Mouse (Mus musculus): Measurements from ENCODE around the gene Spred3.
"Not testable (repeated sequence)": the region's sequence is repeated elsewhere in the genome, so short reads cannot be mapped to it uniquely, and the experiment has no call there.

Gene Spred3

DNA sequence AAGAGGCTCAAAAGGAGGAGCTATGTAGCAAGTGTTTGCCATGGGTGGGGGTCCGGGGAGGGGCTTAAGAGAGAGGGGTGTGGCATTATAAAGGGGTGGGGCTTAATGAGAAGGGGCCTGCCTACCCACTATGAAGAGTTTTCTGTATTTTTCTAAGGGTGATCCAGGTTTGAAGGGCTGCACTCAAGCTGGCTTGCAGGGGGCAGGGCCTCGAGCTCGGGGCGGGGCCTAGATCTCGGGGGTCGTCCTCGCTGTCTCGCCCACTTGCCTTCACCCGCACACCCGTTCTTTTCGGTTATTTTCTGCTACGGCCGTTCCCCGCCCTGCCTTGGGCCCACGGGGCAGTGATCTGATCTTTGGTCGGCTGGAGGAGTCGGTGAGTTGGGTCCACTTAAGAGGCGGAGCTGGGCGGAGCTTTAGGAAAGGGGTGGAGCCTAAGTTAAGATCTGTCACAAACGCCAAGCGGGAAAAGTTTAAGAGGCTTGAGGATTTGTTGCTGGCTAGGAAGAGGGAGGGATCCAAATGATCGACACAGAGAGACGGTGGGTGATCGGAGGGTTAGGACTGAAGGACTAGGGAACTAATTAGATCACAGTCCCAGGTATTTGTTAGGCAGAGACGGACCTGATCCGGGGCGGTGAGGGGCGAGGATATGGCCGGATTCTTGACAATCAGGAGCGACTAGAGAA lies at the start of gene Spred3, which contains the start of gene Ggn:
Spred3 (minus strand) TSS at position 346 of the 689 bp plus-strand sequence.
Ggn (plus strand) TSS at position 145 of the 689 bp plus-strand sequence.
- peak; percentile 85 for DNase-seq (ENCODE audit: extremely low spot score)

DNA sequence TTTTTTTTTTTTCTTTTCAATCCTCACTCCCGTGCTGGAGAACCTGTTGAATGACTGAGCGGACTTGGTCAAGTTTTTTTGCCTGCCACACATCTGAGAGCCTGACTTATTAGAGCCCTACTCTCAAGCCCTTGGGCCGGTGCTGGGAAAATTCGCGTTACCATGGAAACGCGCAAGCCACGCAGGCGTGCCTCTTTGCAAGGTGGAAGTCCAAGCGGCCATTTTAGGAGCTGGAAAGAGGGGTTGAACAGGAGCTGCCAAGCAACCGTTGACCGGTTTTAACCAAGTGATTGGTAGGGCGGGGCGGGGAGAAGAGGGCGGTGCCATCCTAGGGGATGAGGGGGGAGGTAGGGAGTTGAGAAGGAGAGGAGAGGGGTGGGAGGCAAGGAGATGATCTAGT lies 44.6 kb upstream of the Spred3 start:
- DNase-seq (ENCODE audit: extremely low spot score) = no peak

DNA sequence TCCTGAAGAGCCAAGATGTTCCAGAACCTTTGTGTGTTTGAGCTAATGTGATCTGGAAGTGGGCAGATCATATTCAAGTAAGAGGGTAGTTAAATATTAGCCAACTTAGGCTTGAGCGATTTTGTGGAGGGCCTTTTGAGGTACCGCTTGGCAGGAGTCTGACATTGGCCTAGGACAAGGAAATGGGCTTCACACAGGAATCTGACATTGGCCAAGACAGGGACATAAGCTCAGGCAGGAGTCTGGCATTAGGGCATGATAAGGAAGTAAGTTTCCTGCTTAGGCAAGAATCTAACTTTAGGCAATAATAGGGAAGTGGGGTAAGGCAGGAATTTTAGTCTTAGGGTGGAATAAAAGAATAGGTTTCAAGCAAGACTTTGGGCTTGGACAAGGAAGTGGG lies 44.0 kb upstream of the Spred3 start:
- DNase-seq (ENCODE audit: extremely low spot score) = no peak

DNA sequence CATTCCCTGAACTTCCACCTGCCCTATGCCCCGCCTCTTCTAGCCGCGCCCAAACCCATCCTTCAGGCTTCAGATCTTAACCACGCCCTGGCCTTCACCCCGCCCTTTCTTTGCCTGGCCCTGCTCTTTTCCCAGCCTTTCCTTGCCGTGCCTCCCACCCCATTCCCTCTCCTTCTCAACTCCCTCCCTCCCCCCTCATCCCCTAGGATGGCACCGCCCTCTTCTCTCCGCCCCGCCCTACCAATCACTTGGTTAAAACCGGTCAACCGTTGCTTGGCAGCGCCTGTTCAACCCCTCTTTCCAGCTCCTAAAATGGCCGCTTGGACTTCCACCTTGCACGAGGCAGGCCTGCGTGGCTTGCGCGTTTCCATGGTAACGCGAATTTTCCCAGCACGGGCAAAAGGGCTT lies 43.5 kb upstream of the Spred3 start, which contains the start of gene Catsperg1:
Catsperg1 (minus strand) TSS at position 361 of the 408 bp plus-strand sequence.
- peak; percentile 85 for DNase-seq (ENCODE audit: extremely low spot score)

DNA sequence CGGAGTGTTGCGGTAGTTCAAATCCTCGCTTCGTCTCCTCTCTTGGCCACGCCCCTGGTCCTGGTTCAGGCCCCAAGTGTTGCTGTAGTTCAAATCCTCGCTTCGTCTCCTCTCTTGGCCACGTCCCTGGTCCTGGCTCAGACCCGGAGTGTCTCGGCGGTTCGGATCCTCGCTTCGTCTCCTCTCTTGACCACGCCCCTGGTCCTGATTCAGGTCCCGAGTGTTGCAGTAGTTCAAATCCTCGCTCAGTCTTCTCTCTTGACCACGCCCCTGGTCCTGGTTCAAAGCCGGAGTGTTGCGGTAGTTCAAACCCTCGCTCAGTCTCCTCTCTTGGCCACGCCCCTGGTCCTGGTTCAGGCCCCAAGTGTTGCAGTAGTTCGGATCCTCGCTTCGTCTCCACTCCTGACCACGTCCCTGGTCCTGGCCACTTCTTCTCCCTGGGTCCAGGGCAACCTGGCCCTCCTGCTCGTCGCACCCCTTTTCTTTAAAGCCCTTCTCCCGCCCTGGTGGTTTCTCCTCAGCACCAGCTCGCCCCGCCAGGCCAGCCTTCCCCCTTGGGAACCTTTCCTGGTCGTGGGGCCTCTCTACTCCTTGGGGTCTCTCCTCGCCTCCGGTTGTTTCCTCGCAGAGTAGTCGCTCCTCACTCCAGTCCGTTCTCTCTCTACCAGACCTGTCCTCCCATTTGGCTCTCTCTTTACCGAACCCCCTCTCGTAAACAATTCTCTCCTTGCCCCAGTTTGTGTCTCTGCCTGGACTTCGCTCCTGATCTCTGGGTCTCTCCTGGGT lies 42.8 kb upstream of the Spred3 start:
- not testable (repeated sequence) for DNase-seq (ENCODE audit: extremely low spot score)

DNA sequence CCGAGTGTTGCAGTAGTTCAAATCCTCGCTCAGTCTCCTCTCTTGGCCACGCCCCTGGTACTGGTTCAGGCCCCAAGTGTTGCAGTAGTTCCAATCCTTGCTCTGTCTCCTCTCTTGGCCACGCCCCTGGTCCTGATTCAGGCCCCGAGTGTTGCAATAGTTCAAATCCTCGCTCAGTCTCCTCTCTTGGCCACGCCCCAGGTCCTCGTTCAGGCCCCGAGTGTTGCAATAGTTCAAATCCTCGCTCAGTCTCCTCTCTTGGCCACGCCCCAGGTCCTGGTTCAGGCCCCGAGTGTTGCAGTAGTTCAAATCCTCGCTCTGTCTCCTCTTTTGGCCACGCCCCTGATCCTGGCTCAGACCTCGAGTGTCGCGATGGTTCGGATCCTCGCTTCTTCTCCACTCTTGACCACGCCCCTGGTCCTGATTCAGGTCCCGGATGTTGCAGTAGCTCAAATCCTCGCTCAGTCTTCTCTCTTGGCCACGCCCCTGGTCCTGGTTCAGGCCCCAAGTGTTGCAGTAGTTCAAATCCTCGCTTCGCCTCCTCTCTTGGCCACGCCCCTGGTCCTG lies 42.1 kb upstream of the Spred3 start:
- DNase-seq (ENCODE audit: extremely low spot score) = peak; percentile 35

DNA sequence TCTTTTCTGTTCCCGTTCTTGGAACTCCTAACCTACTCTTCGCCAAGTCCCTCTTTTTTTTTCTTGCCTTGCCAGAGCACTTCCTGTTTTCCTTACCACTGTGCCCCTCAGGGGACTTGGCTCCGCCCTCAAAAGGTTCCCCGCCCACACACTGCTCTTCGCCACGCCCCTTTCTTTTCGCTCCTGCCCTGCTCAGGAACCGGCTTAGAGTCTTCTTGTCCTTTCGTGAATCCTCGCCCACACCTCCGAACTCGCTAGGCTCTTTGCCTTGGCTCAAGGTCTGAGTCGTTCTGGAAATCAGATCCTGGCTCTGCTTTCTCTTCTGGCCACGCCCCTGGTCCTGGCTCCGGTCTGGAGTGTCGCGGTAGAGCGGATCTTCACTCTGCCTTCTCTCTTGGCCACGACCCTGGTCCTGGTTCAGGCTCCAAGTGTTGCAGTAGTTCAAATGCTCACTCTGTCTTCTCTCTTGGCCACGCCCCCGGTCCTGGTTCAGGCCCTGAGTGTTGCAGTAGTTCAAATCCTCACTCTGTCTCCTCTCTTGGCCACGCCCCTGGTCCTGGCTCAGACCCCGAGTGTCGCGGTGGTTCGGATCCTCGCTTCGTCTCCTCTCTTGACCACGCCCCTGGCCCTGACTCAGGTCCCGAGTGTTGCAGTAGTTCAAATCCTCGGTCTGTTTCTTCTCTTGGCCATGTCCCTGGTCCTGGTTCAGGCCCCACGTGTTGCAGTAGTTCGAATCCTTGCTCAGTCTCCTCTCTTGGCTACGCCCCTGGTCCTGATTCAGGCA lies 41.4 kb upstream of the Spred3 start:
- DNase-seq (ENCODE audit: extremely low spot score) = peak; percentile 87

DNA sequence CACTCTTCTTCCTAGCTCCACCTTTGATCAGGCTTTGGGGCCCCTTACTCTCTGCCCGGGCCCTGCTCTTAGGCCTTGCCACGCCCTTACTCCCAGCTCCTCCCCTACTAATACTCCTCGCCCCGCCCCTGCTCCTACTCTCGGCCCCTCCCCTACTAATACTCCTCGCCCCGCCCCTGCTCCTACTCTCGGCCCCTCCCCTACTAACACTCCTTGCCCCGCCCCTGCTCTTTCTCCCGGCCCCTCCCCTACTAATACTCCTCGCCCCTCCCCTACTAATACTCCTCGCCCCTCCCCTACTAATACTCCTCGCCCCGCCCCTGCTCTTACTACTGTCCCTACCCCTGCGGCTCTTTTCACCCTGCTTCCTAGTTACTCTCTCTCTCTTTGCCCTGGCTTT lies 40.8 kb upstream of the Spred3 start:
- not testable (repeated sequence) for DNase-seq (ENCODE audit: extremely low spot score)

DNA sequence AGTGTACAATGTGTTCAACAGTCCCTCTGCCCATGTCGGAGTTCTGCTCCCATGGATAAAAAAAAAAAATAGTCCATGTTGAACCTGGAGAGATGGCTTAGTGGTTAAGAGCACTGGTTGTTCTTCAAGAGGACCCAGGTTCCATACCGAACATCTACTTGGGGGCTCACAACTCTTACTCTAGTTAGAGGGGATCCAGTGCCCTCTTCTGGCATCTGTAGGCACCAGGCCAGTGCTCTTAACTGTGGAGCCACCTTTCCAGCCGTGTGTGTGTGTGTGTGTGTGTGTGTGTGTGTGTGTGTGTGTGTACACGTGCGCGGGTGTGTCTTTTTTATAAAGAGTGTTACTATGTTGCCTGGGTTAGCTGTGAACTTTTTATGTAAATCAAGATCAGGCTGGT lies 32.4 kb upstream of the Spred3 start:
- DNase-seq (ENCODE audit: extremely low spot score) = no peak

DNA sequence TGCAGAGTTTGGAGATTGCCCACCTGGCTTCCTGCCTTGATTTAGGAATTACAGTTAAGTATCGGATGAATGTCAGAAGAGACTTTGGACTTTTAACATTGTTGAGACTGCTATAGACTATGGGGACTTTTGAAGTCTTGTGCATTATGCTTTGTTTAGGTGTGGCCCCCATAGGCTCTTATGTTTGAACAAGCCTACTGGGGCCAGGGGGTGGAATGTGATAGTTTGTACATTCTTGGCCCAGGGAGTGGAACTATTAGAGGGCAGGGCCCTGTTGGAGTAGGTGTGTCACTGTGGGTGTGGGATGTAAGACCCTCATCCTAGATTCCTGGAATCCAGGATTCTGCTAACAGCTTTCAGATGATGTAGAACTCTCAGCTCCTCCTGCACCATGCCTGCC lies 24.0 kb upstream of the Spred3 start:
- DNase-seq (ENCODE audit: extremely low spot score) = not testable (repeated sequence)

DNA sequence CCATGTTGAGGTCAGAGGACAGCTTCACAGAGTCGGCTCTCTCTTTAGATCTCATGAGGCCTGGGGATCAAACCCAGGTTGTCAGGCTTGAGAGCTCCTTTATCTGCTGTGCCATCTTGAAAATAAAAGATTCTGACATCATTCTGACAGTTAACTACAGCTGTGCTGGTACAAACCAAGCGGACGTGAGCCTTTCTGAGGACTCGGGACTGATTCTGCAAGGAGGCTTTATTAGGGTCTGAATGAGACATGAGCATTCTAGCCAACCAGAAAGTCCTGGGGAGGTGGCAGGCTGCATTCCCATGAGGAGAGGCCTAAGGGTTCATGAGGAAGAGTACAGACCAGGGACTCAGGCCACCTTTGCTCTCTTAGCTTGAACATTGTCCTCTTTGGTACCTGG lies 11.1 kb upstream of the Spred3 start:
- not testable (repeated sequence) for DNase-seq (ENCODE audit: extremely low spot score)

DNA sequence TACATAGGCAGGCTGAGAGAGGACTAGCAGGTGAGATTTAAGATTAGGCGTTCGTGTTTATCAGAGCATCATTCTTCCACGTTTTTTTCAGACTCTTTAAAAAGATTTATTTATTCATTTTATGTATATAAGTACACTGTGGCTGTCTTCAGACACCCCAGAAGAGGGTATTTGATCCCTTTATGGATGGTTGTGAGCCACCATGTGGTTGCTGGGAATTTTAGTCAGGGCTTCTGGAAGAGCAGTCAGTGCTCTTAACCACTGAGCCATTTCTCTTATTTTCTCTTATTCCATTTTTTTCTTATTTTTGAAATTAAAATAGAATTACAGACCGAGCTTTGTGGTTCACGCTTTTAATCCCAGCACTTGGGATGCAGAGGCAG lies 10.6 kb upstream of the Spred3 start:
- DNase-seq (ENCODE audit: extremely low spot score) = no peak

DNA sequence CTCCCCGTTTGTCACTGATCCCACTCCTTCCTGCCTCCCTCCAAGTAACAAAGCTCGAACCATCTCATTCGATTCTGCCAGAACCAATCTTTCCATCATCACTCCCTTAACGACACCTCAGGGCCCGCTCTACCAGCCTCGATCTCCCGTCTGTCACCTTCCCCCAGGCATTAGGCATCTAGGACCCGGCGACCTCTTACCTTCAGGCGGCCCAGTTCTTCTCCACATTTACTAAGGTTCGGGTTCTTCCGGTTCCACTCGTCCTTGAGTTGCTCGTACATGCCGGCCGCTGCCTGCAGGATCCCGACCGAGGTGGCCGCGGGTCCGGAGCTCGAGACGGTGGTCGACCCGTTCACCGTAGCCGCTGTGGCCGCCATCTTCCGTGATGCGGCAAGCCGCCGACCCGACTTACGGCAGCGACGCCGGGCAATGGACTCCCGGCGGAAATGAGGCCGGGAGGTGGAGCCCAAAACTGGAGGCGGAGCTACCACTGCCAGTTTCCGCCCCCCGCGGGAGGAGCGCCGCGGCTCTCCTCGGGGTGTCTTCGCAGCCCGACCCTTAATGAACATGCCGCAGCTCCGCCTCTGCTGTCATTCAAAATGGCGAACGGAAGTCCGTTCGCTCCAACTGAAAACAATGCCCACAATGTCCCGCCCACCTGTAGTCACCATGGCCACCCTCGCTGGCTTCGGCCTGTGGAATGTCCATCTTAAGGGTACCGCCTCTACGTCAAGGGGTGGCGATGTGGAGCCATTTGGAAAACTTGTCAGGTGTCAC lies 10.1 kb upstream of the Spred3 start, which contains the start of gene Psmd8:
Psmd8 (minus strand) TSS at position 625 of the 777 bp plus-strand sequence.
- DNase-seq (ENCODE audit: extremely low spot score) = peak; percentile 96

DNA sequence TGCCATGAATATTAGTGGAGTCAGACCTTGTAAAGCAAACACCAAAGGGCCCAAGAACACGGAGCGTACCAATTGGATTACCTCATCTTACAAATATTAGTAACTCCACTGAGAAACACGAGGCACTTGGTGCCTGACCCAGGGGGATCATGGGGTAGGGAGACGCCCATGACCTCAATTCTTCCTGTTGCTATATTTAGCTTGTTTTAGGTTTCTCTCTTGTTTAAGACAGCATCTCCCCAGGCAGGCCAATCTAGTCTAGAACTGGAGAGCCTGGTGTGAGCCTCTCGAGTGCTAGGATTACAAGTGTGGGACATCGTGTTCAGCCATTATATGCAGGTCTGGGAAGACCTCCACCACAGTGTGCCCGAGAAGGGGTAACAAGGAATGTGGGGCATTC lies 9.1 kb upstream of the Spred3 start:
- DNase-seq (ENCODE audit: extremely low spot score) = no peak

DNA sequence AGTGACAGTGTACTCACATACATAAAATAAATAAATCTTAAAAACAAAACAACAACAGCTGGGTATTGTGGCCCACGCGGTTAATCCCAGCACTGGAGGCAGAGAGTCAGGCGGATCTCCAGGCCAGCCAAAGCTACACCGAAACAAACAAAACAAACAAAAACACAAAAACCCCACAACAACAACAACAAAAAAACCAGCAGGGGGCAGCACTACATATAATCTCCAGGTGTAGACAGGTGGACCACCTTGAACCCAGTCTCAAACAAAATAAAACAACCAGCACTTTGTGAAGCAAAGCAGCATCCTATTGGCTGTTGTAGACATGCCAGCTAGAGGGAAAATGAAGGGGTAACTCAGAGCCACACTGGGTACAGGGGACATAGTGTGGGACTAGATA lies 7.9 kb upstream of the Spred3 start:
- no peak for DNase-seq (ENCODE audit: extremely low spot score)

DNA sequence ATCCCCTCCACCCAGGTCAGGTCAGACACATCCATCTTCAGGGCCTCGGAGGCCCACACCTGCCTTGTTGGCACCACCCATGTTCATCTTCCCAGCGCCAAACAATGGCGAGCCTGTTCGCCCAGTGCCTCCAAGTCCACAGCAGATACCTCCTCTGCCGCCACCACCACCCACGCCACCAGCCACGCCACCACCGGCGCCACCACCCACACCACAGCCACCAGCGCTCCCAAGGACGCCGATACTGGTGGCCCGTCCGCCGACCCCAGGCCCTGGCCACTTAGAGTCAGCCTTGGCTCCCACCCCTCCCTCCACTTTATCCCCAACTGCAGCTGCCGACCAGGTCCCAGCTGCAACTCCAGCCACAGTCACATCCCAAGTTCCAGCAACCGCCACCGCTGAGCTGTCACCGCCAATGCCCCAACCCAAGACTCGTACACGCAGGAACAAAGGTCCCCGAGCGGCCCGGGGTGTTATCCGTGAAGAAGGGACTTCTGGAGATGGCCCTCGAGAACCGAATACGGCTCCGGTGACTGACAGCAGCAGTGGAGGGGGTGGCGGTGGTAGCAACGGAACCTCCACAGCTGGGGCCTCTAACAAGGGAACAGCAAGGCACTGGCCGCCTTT lies 2.3 kb upstream of the Spred3 start:
- DNase-seq (ENCODE audit: extremely low spot score) = no peak

DNA sequence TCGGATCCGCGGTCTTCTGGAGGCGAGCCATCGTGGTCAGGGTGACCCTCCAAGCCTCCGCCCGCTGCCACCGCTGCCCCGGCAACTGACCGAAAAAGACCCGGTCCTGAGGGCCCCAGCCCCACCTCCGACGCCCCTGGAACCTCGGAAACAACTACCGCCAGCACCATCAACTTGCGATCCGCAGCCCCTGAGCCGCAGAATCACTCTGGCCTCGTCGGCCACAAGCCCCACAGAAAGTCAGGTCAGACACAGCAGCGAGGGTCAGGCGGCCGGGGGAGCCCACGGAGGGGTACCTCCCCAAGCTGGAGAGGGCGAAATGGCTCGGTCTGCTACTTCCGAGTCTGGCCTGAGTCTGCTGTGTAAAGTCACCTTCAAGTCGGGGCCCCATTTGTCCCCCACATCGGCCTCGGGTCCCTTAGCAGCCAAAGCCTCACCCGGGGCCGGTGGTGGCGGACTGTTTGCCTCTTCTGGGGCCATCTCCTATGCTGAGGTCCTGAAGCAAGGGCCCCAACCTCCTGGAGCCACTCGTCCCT lies 1.4 kb upstream of the Spred3 start:
- DNase-seq (ENCODE audit: extremely low spot score) = no peak

DNA sequence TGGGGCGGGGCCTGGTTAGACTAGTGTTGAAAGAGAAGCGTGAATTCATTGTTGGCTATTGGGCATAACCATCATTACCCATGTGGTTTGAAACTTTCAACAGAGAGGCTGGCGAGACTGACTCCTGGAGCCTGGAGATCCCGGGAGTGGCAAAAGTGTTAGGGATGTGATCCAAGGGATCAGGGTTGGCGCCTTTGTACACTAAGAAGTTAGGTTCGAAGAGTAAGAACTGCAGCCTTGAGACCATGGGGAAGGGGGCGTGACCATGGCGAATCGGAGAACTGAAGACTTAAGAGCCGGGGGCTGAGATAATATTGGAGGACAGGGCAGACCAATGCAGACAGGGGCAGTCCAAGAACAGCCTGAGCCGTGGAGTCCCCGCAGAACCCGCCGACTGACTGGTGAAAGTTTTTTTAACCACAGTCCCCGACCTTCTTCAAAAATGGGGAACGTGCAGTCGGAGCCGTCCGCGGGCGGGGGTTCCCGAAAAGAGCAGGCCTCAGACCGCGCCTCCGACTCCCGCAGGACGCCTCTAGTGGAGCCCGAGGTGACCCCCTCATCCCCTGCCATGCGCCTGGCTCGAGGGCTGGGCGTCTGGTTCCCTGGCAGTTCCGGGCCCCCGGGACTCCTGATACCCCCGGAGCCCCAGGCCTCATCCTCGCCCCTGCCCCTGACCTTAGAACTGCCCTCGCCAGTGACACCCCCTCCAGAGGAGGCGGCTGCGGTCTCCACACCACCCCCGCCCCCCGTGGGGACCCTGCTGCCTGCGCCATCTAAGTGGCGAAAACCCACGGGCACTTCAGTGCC lies 747 bp upstream of the Spred3 start:
- peak; percentile 55 for DNase-seq (ENCODE audit: extremely low spot score)

Measured in embryo, embryonic 9.5 days (tissue).